Mouse (Mus musculus): ENCODE results near the gene Ddx58. TPM values are rescaled to one million over a fixed set of nuclear protein-coding genes. Genes with fewer than 3 reads are reported as not detected.
A peak's percentile ranks its signal among the peaks of the same experiment; 100 is the strongest.

Gene Ddx58
- polyA plus RNA-seq, 1 experiment from 2014 or later: 3.7 TPM

DNA sequence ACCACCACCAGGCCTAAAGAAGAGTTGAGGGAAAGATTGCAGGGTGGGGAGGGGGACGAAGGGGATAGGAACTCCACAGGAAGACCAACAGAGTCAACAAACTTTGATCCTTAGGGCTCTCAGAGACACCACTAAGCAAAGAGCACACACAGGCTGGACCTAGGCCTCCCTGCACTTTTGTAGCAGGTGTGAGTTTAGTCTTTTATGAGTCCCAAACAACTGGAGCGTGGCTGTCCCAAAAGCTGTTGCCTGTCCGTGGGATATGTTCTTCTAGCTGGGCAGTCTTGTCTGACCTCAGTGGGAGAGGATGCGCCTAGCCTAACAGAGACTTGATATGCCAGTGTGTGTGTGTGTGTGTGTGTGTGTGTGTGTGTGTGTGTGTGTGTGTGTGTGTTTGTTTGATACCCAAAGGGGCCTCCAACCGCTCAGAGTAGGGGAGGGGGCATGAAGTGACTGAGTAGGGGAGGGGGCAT is 680 bp upstream of the Ddx58 start:
- no peak for ATAC-seq (ENCODE audit: low FRiP score, low TSS enrichment)
- Histone ChIP-seq H3K9ac (replicated peaks; ENCODE audit: low read length) (no peak overlapping the region), H3K27ac (replicated peaks; ENCODE audit: low read depth, low read length) (no peak overlapping the region), H3K27me3 (ENCODE audit: control insufficient read depth, insufficient read depth, low read length) (no peaks in the 10 kb centered on the region), H3K36me3 (ENCODE audit: control insufficient read depth, insufficient read depth, low read length) (no peaks in the 10 kb centered on the region), H3K4me2 (ENCODE audit: low read length) (peak overlapping the region; percentile 77), H3K4me1 (ENCODE audit: control insufficient read depth, insufficient read depth, low read length) (0 out of 2 replicates have a peak, but pooled peaks cover 6% of the 10 kb centered on the region), H3K9me3 (ENCODE audit: control insufficient read depth, low read length) (no peaks in the 10 kb centered on the region), H3K4me3 (replicated peaks; ENCODE audit: low read depth, low read length) (peak overlapping the region; percentile 39)
- no peak for DNase-seq
- WGBS: 41% methylated on average over 5 of the region's 5 CpGs

GRCm38 (mm10) chr4:40238483-40239408 is 882 bp downstream of the Ddx58 start:
- Histone ChIP-seq H3K4me2 (ENCODE audit: low read length) (peak overlapping the region; percentile 77), H3K27me3 (ENCODE audit: control insufficient read depth, insufficient read depth, low read length) (no peaks in the 10 kb centered on the region), H3K4me3 (replicated peaks; ENCODE audit: low read depth, low read length) (peak overlapping the region; percentile 39), H3K4me1 (ENCODE audit: control insufficient read depth, insufficient read depth, low read length) (0 out of 2 replicates have a peak, but pooled peaks cover 6% of the 10 kb centered on the region), H3K9me3 (ENCODE audit: control insufficient read depth, low read length) (no peaks in the 10 kb centered on the region), H3K36me3 (ENCODE audit: control insufficient read depth, insufficient read depth, low read length) (no peaks in the 10 kb centered on the region), H3K9ac (replicated peaks; ENCODE audit: low read length) (peak overlapping the region; percentile 39; the same call in 1 of the 2 replicates), H3K27ac (replicated peaks; ENCODE audit: low read depth, low read length) (no peak overlapping the region)
- ATAC-seq (ENCODE audit: low FRiP score, low TSS enrichment) (no peak), DNase-seq (peak; percentile 41)
- WGBS: 3% methylated on average over 17 of the region's 17 CpGs

GRCm38 (mm10) chr4:40236829-40237228 is 2.8 kb downstream of the Ddx58 start:
- WGBS: 95% methylated on average over 4 of the region's 4 CpGs
- no peaks in the 10 kb centered on the region for H3K36me3 ChIP-seq (ENCODE audit: control insufficient read depth, insufficient read depth, low read length)

GRCm38 (mm10) chr4:40234256-40234655 is 5.4 kb downstream of the Ddx58 start:
- Histone ChIP-seq H3K27me3 (ENCODE audit: control insufficient read depth, insufficient read depth, low read length) (no peaks in the 10 kb centered on the region), H3K4me1 (ENCODE audit: control insufficient read depth, insufficient read depth, low read length) (0 out of 2 replicates have a peak, but pooled peaks cover 3% of the 10 kb centered on the region), H3K27ac (replicated peaks; ENCODE audit: low read depth, low read length) (no peak overlapping the region), H3K4me2 (ENCODE audit: low read length) (no peak overlapping the region), H3K36me3 (ENCODE audit: control insufficient read depth, insufficient read depth, low read length) (no peaks in the 10 kb centered on the region), H3K9ac (replicated peaks; ENCODE audit: low read length) (no peak overlapping the region), H3K9me3 (ENCODE audit: control insufficient read depth, low read length) (no peaks in the 10 kb centered on the region), H3K4me3 (replicated peaks; ENCODE audit: low read depth, low read length) (no peak overlapping the region)
- ATAC-seq (ENCODE audit: low FRiP score, low TSS enrichment) (no peak), DNase-seq (no peak)
- WGBS: 77% methylated on average over 6 of the region's 6 CpGs

More at GRCm38 (mm10) chr4:40236829-40237228, 2.8 kb downstream of the Ddx58 start:
- no peak overlapping the region for H3K9ac ChIP-seq (replicated peaks; ENCODE audit: low read length)
- H3K9me3 ChIP-seq (ENCODE audit: control insufficient read depth, low read length): no peaks in the 10 kb centered on the region
- no peak overlapping the region for H3K4me3 ChIP-seq (replicated peaks; ENCODE audit: low read depth, low read length)
- no peak for ATAC-seq (ENCODE audit: low FRiP score, low TSS enrichment)
- H3K4me1 ChIP-seq (ENCODE audit: control insufficient read depth, insufficient read depth, low read length): 0 out of 2 replicates have a peak, but pooled peaks cover 6% of the 10 kb centered on the region
- no peaks in the 10 kb centered on the region for H3K27me3 ChIP-seq (ENCODE audit: control insufficient read depth, insufficient read depth, low read length)
- DNase-seq: no peak
- H3K27ac ChIP-seq (replicated peaks; ENCODE audit: low read depth, low read length): no peak overlapping the region
- H3K4me2 ChIP-seq (ENCODE audit: low read length): no peak overlapping the region

DNA sequence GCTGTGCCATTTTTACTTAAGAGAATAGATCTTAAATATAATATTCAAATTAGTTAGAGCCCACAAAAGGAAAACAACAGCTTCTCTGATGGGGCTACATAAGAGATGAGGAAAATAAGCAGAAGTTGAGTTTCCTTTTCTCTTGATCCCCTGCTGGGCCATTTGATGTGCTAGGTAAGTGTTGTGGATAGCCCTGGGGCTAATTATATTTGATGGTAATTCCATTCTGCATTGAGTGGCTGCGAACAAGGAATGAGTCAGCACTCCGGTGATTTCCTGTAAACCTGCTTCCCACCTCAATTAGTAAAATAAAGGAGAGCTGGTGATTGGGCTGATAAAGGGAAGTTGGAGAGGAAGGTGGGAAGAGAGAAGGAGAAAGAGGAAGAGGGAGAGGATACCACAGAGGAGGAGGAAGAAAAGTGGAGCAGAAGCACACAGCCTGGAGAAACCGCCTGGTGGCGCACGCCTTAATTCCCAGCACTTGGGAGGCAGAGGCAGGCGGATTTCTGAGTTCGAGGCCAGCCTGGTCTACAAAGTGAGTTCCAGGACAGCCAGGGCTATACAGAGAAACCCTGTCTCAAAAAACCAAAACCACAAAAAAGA is 6.5 kb downstream of the Ddx58 start:
- H3K36me3 ChIP-seq (ENCODE audit: control insufficient read depth, insufficient read depth, low read length): no peaks in the 10 kb centered on the region
- H3K27ac ChIP-seq (replicated peaks; ENCODE audit: low read depth, low read length): no peak overlapping the region
- no peaks in the 10 kb centered on the region for H3K27me3 ChIP-seq (ENCODE audit: control insufficient read depth, insufficient read depth, low read length)
- DNase-seq (no peak), ATAC-seq (ENCODE audit: low FRiP score, low TSS enrichment) (no peak)
- H3K9me3 ChIP-seq (ENCODE audit: control insufficient read depth, low read length): no peaks in the 10 kb centered on the region
- H3K4me3 ChIP-seq (replicated peaks; ENCODE audit: low read depth, low read length): no peak overlapping the region
- no peak overlapping the region for H3K4me2 ChIP-seq (ENCODE audit: low read length)
- WGBS: 96% methylated on average over 7 of the region's 7 CpGs
- no peaks in the 10 kb centered on the region for H3K4me1 ChIP-seq (ENCODE audit: control insufficient read depth, insufficient read depth, low read length)
- no peak overlapping the region for H3K9ac ChIP-seq (replicated peaks; ENCODE audit: low read length)

- Histone ChIP-seq H3K27me3 (ENCODE audit: control insufficient read depth, insufficient read depth, low read length) (no peaks in the 10 kb centered on the region), H3K4me1 (ENCODE audit: control insufficient read depth, insufficient read depth, low read length) (no peaks in the 10 kb centered on the region), H3K9me3 (ENCODE audit: control insufficient read depth, low read length) (no peaks in the 10 kb centered on the region), H3K4me2 (ENCODE audit: low read length) (no peak overlapping the region), H3K4me3 (replicated peaks; ENCODE audit: low read depth, low read length) (no peak overlapping the region), H3K9ac (replicated peaks; ENCODE audit: low read length) (no peak overlapping the region), H3K27ac (replicated peaks; ENCODE audit: low read depth, low read length) (no peak overlapping the region), H3K36me3 (ENCODE audit: control insufficient read depth, insufficient read depth, low read length) (no peaks in the 10 kb centered on the region)
- WGBS: 90% methylated on average over 6 of the region's 6 CpGs
- DNase-seq (no peak), ATAC-seq (ENCODE audit: low FRiP score, low TSS enrichment) (no peak)
These were observed 9.9 kb downstream of the Ddx58 start for GRCm38 (mm10) chr4:40229723-40230122.

DNA sequence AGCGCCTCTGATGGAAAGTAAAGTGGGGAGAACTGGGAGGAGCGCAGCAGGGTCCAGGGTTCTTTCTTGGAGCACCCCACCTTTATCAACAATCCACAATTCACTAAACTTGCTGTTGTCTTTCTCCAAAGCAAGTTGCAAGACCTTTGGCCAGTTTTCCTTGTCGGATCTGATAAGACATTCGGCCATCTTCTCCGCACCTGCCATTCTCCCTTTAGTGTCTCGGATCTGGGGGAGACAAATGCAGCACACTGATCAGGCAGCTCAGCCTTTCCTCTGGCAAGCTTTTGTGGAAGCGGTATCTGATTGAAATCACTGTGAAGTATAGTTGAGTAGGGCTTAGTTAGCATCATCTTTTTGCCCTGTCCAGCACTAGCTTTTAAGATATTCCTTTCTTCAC is 11.7 kb downstream of the Ddx58 start:
- no peaks in the 10 kb centered on the region for H3K4me1 ChIP-seq (ENCODE audit: control insufficient read depth, insufficient read depth, low read length)
- H3K9me3 ChIP-seq (ENCODE audit: control insufficient read depth, low read length): no peaks in the 10 kb centered on the region
- H3K36me3 ChIP-seq (ENCODE audit: control insufficient read depth, insufficient read depth, low read length): no peaks in the 10 kb centered on the region
- no peak overlapping the region for H3K9ac ChIP-seq (replicated peaks; ENCODE audit: low read length)
- no peak overlapping the region for H3K4me2 ChIP-seq (ENCODE audit: low read length)
- ATAC-seq (ENCODE audit: low FRiP score, low TSS enrichment) (no peak), DNase-seq (no peak)
- no peaks in the 10 kb centered on the region for H3K27me3 ChIP-seq (ENCODE audit: control insufficient read depth, insufficient read depth, low read length)
- H3K4me3 ChIP-seq (replicated peaks; ENCODE audit: low read depth, low read length): no peak overlapping the region
- H3K27ac ChIP-seq (replicated peaks; ENCODE audit: low read depth, low read length): no peak overlapping the region
- WGBS: 93% methylated on average over 7 of the region's 7 CpGs

DNA sequence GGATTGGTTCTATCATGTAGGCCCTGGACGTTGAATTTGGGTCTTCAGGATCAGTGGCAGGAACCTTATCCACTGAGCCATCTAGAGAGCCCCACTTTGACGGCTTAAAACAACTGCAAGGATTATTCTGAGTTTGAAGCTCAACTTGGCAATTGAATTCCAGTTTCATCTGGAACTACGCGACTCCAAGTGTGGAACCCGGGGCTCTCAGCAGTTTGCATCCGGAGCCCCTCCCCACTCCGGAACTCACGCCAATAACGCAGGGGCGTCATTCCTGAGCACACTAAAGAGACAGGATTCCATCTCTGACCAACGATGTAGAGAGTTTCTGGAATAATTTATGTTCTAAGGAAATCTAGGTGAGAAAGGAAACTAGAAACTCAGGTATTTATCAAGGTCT is 12.5 kb downstream of the Ddx58 start:
- Histone ChIP-seq H3K4me2 (ENCODE audit: low read length) (no peak overlapping the region), H3K4me3 (replicated peaks; ENCODE audit: low read depth, low read length) (no peak overlapping the region), H3K9me3 (ENCODE audit: control insufficient read depth, low read length) (no peaks in the 10 kb centered on the region), H3K36me3 (ENCODE audit: control insufficient read depth, insufficient read depth, low read length) (no peaks in the 10 kb centered on the region), H3K9ac (replicated peaks; ENCODE audit: low read length) (no peak overlapping the region), H3K4me1 (ENCODE audit: control insufficient read depth, insufficient read depth, low read length) (no peaks in the 10 kb centered on the region), H3K27ac (replicated peaks; ENCODE audit: low read depth, low read length) (no peak overlapping the region), H3K27me3 (ENCODE audit: control insufficient read depth, insufficient read depth, low read length) (no peaks in the 10 kb centered on the region)
- 92% methylated on average over 11 of the region's 11 CpGs for WGBS
- DNase-seq: no peak
- no peak for ATAC-seq (ENCODE audit: low FRiP score, low TSS enrichment)
